Mouse (Mus musculus): ENCODE measurements around the gene Ephb1.

Ephb1 gene

GRCm38 (mm10) chr9:102155876-102156275, 198.6 kb downstream of the Ephb1 start:
- DNase-seq (ENCODE audit: low read depth): no peak

GRCm38 (mm10) chr9:102139181-102139580, 215.3 kb downstream of the Ephb1 start:
- DNase-seq (ENCODE audit: low read depth): no peak

- no peak for DNase-seq (ENCODE audit: low read depth)
These were observed 215.8 kb downstream of the Ephb1 start for GRCm38 (mm10) chr9:102138671-102139070.

- no peak for DNase-seq (ENCODE audit: low read depth)
These were observed 216.3 kb downstream of the Ephb1 start for GRCm38 (mm10) chr9:102138187-102138586.

- no peak for DNase-seq (ENCODE audit: low read depth)
These were observed 224.0 kb downstream of the Ephb1 start for GRCm38 (mm10) chr9:102130506-102130905.

- no peak for DNase-seq (ENCODE audit: low read depth)
These were observed 228.0 kb downstream of the Ephb1 start for GRCm38 (mm10) chr9:102126510-102126909.

- DNase-seq (ENCODE audit: low read depth): no peak
These were observed 231.5 kb downstream of the Ephb1 start for GRCm38 (mm10) chr9:102122880-102123453.

GRCm38 (mm10) chr9:102119422-102119821, 235.1 kb downstream of the Ephb1 start:
- no peak for DNase-seq (ENCODE audit: low read depth)

- DNase-seq (ENCODE audit: low read depth): no peak
These were observed 239.2 kb downstream of the Ephb1 start for GRCm38 (mm10) chr9:102115326-102115725.

GRCm38 (mm10) chr9:102111471-102111870, 243.0 kb downstream of the Ephb1 start:
- DNase-seq (ENCODE audit: low read depth): no peak

- no peak for DNase-seq (ENCODE audit: low read depth)
These were observed 246.5 kb downstream of the Ephb1 start for GRCm38 (mm10) chr9:102107978-102108377.

GRCm38 (mm10) chr9:102107213-102107612, 247.3 kb downstream of the Ephb1 start:
- DNase-seq (ENCODE audit: low read depth): no peak

GRCm38 (mm10) chr9:102096825-102097224, 257.7 kb downstream of the Ephb1 start:
- no peak for DNase-seq (ENCODE audit: low read depth)

- no peak for DNase-seq (ENCODE audit: low read depth)
These were observed 265.9 kb downstream of the Ephb1 start for GRCm38 (mm10) chr9:102088598-102088997.

- DNase-seq (ENCODE audit: low read depth): no peak
These were observed 268.3 kb downstream of the Ephb1 start for GRCm38 (mm10) chr9:102086053-102086706.

- no peak for DNase-seq (ENCODE audit: low read depth)
These were observed 269.0 kb downstream of the Ephb1 start for GRCm38 (mm10) chr9:102085477-102085876.

- DNase-seq (ENCODE audit: low read depth): no peak
These were observed 273.6 kb downstream of the Ephb1 start for GRCm38 (mm10) chr9:102080934-102081333.

GRCm38 (mm10) chr9:102079151-102079550, 275.3 kb downstream of the Ephb1 start:
- DNase-seq (ENCODE audit: low read depth): no peak

GRCm38 (mm10) chr9:102078238-102078637, 276.3 kb downstream of the Ephb1 start:
- DNase-seq (ENCODE audit: low read depth): no peak

- no peak for DNase-seq (ENCODE audit: low read depth)
These were observed 279.0 kb downstream of the Ephb1 start for GRCm38 (mm10) chr9:102075539-102075938.

- DNase-seq (ENCODE audit: low read depth): no peak
These were observed 281.1 kb downstream of the Ephb1 start for GRCm38 (mm10) chr9:102073404-102073803.

GRCm38 (mm10) chr9:102069151-102069882, 285.2 kb downstream of the Ephb1 start:
- no peak for DNase-seq (ENCODE audit: low read depth)

GRCm38 (mm10) chr9:102066601-102067000, 287.9 kb downstream of the Ephb1 start:
- peak; percentile 29 for DNase-seq (ENCODE audit: low read depth)

All from NIH3T3 (cell line).